Mouse (Mus musculus): ENCODE results near the gene Ntn1. TPM values are rescaled to one million over a fixed set of nuclear protein-coding genes. Genes with fewer than 3 reads are reported as not detected.

The Ntn1 gene
- polyA plus RNA-seq, 1 experiment from 2014 or later, result 1.6 TPM

DNA sequence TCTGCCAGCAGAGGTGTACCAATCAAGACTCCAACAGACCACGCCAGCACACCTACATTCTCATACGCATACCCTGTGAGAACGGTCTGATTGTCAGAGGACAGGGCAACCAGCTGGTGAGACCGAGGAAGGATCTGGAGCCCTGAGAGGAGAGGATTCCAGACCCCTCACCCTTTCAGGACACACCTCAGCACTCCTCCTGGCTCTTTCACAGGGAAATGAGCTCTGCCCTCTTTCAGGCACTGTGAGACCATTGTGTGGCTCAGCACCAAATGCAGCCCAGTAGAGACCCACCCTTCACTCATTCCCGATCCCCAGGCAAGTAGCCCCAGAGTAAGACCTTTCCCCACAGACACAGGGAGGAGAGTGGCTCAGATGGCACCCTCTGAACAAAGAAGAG lies 137.5 kb downstream of the Ntn1 start:
- no peaks in the 10 kb centered on the region for H3K79me2 ChIP-seq (ENCODE audit: inconsistent target)
- no peak overlapping the region for H3K4me3 ChIP-seq (ENCODE audit: inconsistent target)
- no peak overlapping the region for H3K27ac ChIP-seq
- whole genome bisulfite sequencing (ENCODE audit: missing documents), result 98% methylated on average over 5 of the region's 5 CpGs
- H3K36me3 ChIP-seq (ENCODE audit: inconsistent target), result no peaks in the 10 kb centered on the region

GRCm38 (mm10) chr11:68261162-68261892 lies 139.3 kb downstream of the Ntn1 start:
- no peak overlapping the region for H3K27ac ChIP-seq
- WGBS (ENCODE audit: missing documents), result 45% methylated on average over 10 of the region's 10 CpGs

GRCm38 (mm10) chr11:68260399-68260798 lies 140.2 kb downstream of the Ntn1 start:
- 96% methylated on average over 6 of the region's 6 CpGs for WGBS (ENCODE audit: missing documents)
- Histone ChIP-seq H3K79me2 (ENCODE audit: inconsistent target) (no peaks in the 10 kb centered on the region), H3K27ac (no peak overlapping the region), H3K36me3 (ENCODE audit: inconsistent target) (no peaks in the 10 kb centered on the region), H3K4me3 (ENCODE audit: inconsistent target) (no peak overlapping the region)

More at GRCm38 (mm10) chr11:68261162-68261892, 139.3 kb downstream of the Ntn1 start:
- Histone ChIP-seq H3K79me2 (ENCODE audit: inconsistent target) (no peaks in the 10 kb centered on the region), H3K36me3 (ENCODE audit: inconsistent target) (no peaks in the 10 kb centered on the region), H3K4me3 (ENCODE audit: inconsistent target) (no peak overlapping the region)

DNA sequence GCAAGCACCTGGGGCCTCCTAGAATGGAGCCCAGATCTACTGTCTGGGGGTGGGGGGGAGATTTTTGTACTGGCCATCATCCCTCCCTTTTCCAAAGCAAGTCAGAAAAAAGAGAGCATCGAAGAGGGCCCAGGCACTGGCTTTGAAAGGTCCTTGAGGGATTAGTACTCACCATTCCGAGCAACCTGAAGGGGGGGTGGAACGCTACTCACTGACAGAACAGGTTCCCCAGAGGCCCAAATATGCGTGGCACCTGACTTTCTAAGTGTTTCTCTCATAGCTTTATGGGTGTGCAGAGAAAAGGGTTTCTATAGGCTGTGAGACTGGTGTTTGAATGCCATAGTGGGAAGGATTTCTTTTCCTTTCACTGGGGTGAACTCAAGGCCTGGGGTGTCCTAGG lies 142.1 kb downstream of the Ntn1 start:
- no peak overlapping the region for H3K4me3 ChIP-seq (ENCODE audit: inconsistent target)
- H3K36me3 ChIP-seq (ENCODE audit: inconsistent target), result no peaks in the 10 kb centered on the region
- WGBS (ENCODE audit: missing documents), result 94% methylated on average over 4 of the region's 4 CpGs
- no peak overlapping the region for H3K27ac ChIP-seq
- H3K79me2 ChIP-seq (ENCODE audit: inconsistent target), result no peaks in the 10 kb centered on the region

DNA sequence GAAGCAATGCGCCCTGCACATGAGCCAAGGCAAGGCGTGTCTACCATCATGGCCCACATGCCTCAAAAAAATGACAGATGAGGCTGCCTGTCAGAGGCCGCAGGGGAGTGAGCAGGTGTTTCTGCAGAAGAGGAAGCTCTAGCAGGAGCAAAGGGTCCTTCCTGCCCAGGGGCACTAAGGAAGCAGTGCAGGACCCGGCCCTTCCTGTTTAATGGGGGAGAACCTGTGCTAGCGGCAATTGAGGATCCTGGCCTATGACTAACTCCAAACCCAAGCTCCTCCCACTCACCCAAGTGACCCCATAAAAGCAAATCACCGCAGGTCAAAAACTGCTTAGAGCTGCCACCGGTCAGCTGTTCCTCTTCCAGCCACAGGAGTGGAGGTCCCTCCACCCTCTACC lies 147.1 kb downstream of the Ntn1 start:
- H3K4me3 ChIP-seq (ENCODE audit: inconsistent target), result no peak overlapping the region
- H3K79me2 ChIP-seq (ENCODE audit: inconsistent target), result no peaks in the 10 kb centered on the region
- no peaks in the 10 kb centered on the region for H3K36me3 ChIP-seq (ENCODE audit: inconsistent target)
- WGBS (ENCODE audit: missing documents), result 22% methylated on average over 7 of the region's 7 CpGs
- no peak overlapping the region for H3K27ac ChIP-seq

DNA sequence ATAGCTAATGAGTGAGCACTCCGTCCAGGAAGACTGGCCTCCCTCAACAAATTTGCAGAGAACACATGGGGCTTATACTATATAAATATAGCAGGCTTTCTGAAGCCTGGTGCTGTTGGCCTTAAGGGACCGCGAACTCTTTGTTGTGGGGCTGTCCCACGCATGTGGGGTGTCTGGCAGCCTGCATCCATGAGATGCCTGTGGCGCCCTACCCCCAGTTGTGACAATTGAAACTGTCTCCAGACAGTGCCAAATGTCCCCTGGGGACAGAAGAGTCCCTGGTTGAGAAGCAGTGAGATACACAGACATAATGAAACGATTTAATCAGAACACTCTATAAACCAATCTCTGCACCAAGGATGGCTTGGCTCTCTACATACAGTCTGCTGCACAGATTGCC lies 150.5 kb downstream of the Ntn1 start:
- no peaks in the 10 kb centered on the region for H3K79me2 ChIP-seq (ENCODE audit: inconsistent target)
- no peak overlapping the region for H3K27ac ChIP-seq
- WGBS (ENCODE audit: missing documents), result 89% methylated on average over 6 of the region's 6 CpGs
- no peaks in the 10 kb centered on the region for H3K36me3 ChIP-seq (ENCODE audit: inconsistent target)
- no peak overlapping the region for H3K4me3 ChIP-seq (ENCODE audit: inconsistent target)

- Histone ChIP-seq H3K79me2 (ENCODE audit: inconsistent target) (no peaks in the 10 kb centered on the region), H3K27ac (no peak overlapping the region), H3K4me3 (ENCODE audit: inconsistent target) (no peak overlapping the region), H3K36me3 (ENCODE audit: inconsistent target) (no peaks in the 10 kb centered on the region)
- 86% methylated on average over 6 of the region's 6 CpGs for WGBS (ENCODE audit: missing documents)
These were observed 152.7 kb downstream of the Ntn1 start for GRCm38 (mm10) chr11:68247897-68248296.

DNA sequence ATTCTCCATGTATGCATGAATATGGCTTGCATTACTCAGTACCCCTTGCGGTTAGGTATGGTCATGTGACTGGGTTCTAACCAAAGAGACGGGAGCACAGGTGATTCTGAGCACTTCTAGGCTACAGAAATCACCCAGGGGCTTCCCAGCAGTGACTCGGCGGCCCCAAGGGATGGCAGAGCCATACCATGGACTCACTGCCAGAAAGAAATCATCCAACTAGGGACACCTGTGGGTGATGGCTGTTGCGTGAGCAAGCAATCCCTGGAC lies 155.7 kb downstream of the Ntn1 start:
- WGBS (ENCODE audit: missing documents), result 93% methylated on average over 5 of the region's 5 CpGs
- H3K36me3 ChIP-seq (ENCODE audit: inconsistent target), result no peaks in the 10 kb centered on the region
- H3K79me2 ChIP-seq (ENCODE audit: inconsistent target), result no peaks in the 10 kb centered on the region
- H3K4me3 ChIP-seq (ENCODE audit: inconsistent target), result no peak overlapping the region
- no peak overlapping the region for H3K27ac ChIP-seq

DNA sequence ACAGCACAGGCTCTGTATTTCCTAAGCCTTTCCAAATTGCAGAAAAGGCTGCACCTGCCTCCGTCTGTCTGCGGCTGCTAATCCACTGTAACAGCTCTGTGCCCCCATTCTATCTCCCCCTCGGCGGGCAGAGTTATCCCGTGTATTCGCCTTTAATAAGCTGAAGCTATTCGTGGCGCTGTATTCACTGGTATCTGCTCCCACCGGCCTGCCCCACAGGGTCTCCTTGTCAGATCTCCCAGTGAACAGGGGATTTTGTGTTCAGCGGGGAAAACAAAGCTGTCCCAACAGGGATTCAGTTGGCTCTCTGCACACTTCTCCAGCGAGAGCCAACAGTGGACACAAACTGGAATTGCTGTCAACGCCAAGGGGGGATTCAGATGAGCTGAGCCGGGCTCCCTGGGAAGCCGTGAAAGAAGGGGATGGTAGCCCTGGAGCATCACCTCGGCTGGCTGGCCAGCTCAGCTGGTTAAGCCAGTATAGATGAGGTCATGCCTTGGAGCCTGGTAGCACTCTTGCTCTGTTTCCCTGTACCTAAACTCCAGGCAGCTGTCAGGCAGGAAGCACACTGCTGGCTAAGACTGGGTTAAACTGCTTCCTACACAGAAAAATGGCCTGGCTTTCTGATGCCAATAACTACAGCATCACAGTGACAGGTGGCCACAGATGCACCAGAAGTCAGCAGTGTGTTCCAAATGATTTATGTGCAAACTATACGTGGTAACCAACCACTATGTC lies 156.2 kb downstream of the Ntn1 start:
- 93% methylated on average over 16 of the region's 16 CpGs for WGBS (ENCODE audit: missing documents)
- Histone ChIP-seq H3K79me2 (ENCODE audit: inconsistent target) (no peaks in the 10 kb centered on the region), H3K27ac (no peak overlapping the region), H3K4me3 (ENCODE audit: inconsistent target) (no peak overlapping the region), H3K36me3 (ENCODE audit: inconsistent target) (no peaks in the 10 kb centered on the region)

DNA sequence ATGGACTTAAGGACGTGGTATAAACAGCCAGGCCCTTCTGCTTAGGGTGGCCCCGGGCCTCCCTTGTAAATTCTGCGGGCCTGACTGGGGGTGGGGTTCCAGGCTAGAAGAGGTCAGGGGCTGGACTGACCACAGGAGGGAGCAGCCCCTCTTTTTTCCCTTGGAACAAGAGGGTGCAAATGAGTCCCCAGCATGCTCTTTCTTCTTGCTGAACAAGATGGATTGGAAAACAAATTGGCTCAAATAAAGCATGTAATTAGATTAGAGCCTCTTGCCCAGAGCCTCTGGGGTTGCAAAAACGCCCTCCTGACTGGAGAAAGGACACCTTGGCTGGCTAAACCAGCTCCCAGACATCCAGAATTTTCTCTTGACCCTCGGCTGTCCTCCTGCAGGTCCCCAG lies 160.9 kb downstream of the Ntn1 start:
- Histone ChIP-seq H3K79me2 (ENCODE audit: inconsistent target) (no peaks in the 10 kb centered on the region), H3K4me3 (ENCODE audit: inconsistent target) (no peak overlapping the region), H3K27ac (no peak overlapping the region), H3K36me3 (ENCODE audit: inconsistent target) (no peaks in the 10 kb centered on the region)
- 78% methylated on average over 5 of the region's 5 CpGs for WGBS (ENCODE audit: missing documents)

- no peak overlapping the region for H3K27ac ChIP-seq
- no peaks in the 10 kb centered on the region for H3K36me3 ChIP-seq (ENCODE audit: inconsistent target)
- 92% methylated on average over 8 of the region's 9 CpGs for WGBS (ENCODE audit: missing documents)
- H3K79me2 ChIP-seq (ENCODE audit: inconsistent target), result no peaks in the 10 kb centered on the region
- H3K4me3 ChIP-seq (ENCODE audit: inconsistent target), result no peak overlapping the region
These were observed 167.1 kb downstream of the Ntn1 start for GRCm38 (mm10) chr11:68233469-68233965.

DNA sequence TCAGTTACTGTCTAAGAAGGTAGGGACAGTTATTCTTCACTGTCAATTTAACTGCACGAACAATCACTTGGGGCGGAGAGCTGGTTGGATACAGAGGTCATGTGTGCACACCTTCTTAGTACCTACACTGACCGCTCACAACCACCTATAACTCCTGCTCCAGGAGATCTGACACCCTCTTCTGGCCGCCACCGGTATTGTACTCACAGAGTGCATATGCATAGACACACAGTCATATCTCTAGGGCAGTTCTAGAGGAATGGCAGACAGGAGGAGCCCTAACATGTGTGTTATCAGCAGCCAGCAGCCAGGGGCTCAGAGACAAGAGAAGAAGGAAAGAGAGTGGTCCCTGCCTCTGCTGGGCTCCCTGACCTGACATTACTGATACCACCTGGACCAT lies 169.1 kb downstream of the Ntn1 start:
- 98% methylated on average over 5 of the region's 5 CpGs for WGBS (ENCODE audit: missing documents)
- H3K27ac ChIP-seq, result no peak overlapping the region
- no peaks in the 10 kb centered on the region for H3K36me3 ChIP-seq (ENCODE audit: inconsistent target)
- H3K4me3 ChIP-seq (ENCODE audit: inconsistent target), result no peak overlapping the region
- H3K79me2 ChIP-seq (ENCODE audit: inconsistent target), result no peaks in the 10 kb centered on the region

DNA sequence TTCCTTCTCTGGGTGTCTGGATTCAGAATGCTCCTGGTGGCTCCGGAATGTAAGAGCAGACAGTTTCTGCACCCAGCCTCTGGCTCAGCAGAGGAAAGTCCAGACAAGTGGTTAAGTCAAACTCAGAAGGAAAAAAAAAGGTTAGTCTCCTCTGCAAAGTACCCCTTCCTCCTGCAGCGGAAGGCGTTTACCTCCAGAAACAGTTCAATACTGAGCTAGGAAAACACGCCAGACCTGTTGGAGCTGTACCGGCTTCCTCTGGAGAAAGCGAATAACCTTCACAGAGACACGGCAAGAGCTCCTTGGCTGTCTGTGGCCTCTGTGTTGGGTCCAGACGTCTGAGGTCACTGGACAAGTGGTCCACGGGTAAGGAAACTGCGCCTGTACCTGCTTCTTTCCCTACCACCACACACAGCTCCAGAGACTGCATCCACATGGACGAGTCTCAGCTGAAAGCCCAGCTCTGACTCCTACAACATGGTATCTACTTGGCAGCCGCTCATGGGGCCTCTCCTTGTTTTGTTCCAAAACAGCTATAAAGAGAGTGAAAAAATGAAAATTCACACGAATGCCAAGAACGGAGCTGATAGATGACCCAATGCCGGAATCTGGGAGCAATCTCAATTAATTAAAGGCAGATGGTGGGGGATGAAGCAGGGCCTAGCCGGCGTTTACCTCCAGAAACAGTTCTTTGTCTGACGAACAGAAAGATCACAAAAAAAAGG lies 171.5 kb downstream of the Ntn1 start:
- Histone ChIP-seq H3K4me3 (ENCODE audit: inconsistent target) (no peak overlapping the region), H3K79me2 (ENCODE audit: inconsistent target) (no peaks in the 10 kb centered on the region), H3K36me3 (ENCODE audit: inconsistent target) (no peaks in the 10 kb centered on the region), H3K27ac (no peak overlapping the region)
- WGBS (ENCODE audit: missing documents), result 90% methylated on average over 18 of the region's 18 CpGs

- H3K4me3 ChIP-seq (ENCODE audit: inconsistent target), result no peak overlapping the region
- H3K79me2 ChIP-seq (ENCODE audit: inconsistent target), result no peaks in the 10 kb centered on the region
- no peaks in the 10 kb centered on the region for H3K36me3 ChIP-seq (ENCODE audit: inconsistent target)
- H3K27ac ChIP-seq, result no peak overlapping the region
- WGBS (ENCODE audit: missing documents), result 91% methylated on average over 5 of the region's 6 CpGs
These were observed 172.8 kb downstream of the Ntn1 start for GRCm38 (mm10) chr11:68227837-68228236.

GRCm38 (mm10) chr11:68226654-68227057 lies 174.0 kb downstream of the Ntn1 start:
- no peaks in the 10 kb centered on the region for H3K36me3 ChIP-seq (ENCODE audit: inconsistent target)
- H3K4me3 ChIP-seq (ENCODE audit: inconsistent target), result no peak overlapping the region
- H3K79me2 ChIP-seq (ENCODE audit: inconsistent target), result no peaks in the 10 kb centered on the region
- WGBS (ENCODE audit: missing documents), result 88% methylated on average over 5 of the region's 5 CpGs
- H3K27ac ChIP-seq, result no peak overlapping the region

All from macrophage (primary cell).